Mouse (Mus musculus) thymus, adult 18-20 months (tissue): ENCODE data around the gene Ascl5.

Source experiments
- DNase-seq, 2 experiments: peaks; one replicate each; pipeline ENCODE4 v3.0.0; 2022; ENCODE audit warnings: mixed read lengths in 2 of 2

The Ascl5 gene

DNA sequence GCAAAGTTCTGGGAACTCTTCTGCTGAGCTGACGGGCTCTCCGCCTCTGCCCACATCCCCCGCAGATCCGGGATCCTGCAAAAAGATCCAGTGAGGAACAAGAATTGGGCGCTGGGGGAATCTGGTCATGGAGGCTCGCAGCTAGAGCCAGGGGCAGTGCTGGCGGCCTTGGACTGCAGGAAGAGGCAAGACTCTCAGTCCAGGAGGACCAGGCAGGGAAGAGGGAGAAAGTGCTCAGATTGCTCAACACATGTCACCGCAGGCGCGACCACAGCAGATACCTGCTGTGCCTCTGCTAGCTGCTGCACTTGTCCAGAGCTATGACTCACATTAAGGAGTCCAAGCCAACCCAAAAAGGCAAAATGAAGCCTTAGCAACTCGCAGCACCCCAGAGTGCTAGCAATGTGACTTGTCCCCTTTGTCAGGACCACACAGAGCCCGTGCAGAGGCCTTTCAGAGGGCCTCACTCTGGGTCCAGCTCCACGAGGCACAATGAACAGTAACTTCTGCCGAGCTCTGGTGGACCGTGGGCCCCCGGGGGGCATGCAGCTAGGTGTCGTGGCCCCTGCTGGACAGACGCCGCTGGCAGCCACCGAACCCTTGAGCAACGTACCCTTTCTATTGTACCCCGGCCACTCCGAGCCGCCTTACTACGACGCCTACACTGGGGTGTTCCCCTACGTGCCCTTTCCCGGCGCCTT is at the start of gene Ascl5:
TSS of gene Ascl5 (plus strand) at position 493 of the 701 bp plus-strand sequence.
- DNase-seq, result no peak

DNA sequence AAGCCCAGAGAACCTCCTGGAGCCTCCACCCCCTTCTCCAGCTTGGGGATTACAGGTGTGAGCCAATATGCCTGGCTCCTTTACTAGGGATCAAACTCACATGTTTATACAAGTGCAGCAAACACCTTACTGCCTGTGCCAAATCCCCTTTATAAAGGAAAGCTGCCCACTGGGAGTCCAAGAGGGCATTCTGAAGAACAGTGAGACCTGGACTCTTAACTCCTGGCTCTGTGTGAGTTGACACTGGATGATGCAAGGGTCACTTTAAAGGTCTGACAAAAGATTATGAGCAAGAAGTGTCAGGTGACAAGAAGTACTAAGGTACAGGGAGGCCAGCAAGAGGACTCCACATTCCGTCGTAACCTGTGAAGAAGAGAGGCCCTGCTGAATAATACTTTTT is 49.2 kb upstream of the Ascl5 start:
- DNase-seq, result no peak

DNA sequence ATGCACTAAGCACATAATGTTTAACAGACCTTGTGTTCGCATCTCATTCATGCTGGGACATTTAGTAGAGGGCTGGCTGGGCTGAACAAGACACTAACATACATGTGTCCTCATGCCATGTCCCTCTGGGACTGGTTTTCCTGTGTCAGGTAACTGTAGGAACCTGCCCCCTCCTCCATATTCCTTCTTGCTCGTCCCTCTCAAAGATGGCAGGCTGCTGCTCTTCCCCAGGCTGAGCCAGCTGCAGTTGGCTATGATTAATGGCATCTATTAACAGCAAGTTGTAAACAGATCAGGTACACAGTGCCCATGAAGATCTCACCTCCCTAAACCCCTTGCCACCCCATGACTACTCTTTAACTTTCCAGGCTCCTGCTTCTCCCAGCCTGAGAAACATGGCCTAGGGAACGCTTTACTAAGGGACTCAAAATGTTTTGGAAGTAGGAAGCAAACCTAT is 44.3 kb upstream of the Ascl5 start, which contains the start of gene Igfn1:
TSS of gene Igfn1 (minus strand) at position 51 of the 457 bp plus-strand sequence.
- DNase-seq, result no peak

DNA sequence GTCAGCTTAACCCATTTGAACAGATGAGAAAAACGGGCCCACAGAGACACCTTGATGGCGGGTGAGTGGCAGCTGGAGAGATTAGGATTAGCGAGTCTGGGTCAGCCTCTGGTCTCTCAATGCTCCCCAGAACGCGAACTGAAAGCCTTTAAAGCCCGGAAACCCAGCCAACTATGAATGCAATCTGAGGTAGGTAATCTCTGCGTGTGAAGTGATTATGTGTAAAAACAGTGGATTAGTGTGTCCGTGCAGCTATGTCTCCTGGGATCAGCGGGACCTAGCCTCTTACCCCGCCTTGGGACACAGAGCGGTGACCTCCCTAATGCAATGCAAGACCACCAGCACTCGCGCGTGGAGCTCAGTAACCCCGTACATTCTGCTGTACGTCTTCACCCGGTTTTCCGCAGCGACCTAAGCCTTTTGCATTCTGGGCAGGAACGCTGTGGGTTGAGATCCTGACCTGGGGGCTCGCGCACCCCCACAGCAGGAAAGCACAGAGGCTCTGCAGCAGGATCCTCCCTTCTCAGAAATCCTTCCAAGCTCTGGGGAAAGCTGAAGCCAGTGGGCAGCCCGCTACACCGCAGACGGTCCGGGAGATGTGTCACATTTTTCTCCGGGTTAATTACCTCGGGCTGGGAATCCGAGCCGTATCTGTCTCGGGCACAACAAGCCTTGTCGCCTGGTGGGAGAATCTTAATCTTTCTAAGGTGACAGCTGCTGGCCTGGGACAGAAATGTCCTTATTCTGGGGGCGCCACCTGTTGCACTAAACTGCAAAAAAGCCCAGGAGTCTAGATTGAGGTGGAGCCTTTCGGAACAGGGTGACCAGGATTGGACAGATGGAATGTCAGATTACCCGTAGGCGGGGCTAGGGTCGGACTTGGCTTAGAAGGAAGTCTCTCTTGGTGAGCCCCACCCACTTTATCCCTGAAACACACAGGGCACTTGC is 43.1 kb upstream of the Ascl5 start, which contains the start of gene Tmem9:
TSS of gene Tmem9 (plus strand) at position 940 of the 948 bp plus-strand sequence.
- peak; percentile 18 to 29 for DNase-seq

DNA sequence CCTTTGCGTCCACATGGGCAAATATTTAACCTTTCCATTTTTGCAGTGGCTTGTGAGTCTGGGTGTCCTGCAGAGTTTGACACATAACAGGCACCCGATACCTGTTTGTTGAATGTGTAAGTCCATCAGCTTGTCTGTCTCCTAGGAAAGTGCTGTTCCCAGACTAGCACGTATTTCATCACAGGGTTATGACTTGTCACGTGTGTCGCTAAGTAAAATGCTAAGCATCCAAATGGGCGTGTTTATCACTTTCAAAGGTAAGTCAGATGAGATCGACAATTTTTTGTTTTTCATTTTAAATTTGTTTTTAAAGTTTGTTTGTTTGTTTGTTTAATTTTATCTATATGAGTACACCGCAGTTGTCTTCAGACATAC is 42.5 kb upstream of the Ascl5 start:
- DNase-seq, result no peak

DNA sequence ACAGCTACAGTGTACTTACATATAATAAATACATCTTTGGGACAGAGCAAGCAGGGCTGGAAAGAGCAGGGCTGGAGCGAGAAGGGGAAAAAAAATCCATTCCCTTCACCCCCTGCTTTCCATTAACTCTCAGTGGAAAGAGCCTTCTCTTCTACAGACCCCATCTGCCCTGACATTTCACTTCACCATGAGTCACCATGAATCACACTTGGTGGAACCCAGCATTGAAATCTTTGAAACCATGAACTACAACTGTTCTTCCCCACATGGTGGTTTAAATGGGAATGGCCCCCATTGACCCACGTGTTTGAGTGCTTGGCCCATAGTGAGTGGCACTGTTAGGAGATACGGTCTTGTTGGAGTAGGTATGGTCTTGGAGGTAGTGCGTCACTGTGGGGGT is 40.4 kb upstream of the Ascl5 start:
- no peak for DNase-seq

DNA sequence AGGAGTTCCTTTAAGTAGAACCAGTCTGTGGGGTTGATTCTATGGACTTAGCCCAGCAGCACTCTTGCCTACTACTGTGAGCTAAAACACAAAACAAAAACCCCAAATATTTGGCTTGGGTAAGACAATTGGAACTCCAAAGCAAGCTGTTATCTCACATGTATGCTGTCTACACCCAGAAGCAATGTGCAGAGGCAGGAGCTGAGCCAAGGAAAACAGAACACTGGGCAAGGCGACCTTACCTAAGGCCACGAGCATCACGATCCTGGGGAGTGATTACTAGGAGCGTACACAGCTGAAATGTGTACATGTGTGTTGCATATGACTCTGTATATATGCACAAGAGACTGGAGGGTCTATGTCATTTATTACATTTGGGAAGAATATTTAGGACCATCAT is 37.1 kb upstream of the Ascl5 start:
- no peak for DNase-seq

DNA sequence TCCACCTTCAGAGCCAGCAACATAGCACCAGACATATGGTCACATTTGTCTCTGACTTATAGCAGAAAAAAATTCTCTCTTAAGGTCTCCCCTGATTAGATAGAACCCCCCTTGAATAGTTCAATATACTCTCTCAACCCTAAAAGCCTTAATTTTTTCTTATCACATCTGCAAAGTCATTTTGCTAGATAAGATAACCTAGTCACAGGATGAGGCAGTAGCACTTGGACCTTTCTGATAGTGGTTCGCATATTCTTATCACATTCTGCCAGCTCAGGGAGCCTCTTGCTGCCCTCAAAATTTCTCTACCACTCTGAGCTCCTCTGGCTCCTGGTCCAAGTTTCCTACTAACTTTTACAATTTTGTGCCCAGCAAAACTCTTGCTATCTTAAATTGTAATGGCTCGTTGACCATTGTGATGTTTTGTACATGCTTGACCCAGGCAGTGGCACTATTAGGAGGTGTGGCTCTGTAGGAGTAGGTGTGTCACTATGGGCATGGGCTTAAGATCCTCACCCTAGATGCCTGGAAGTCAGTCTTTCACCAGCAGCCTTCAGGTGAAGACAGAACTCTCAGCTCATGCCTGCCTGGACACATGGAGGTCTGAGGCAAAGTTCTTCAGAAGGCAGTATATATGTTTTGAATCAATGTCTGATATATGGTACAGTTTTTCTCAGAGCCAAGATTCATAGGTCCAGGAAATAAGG is 35.7 kb upstream of the Ascl5 start:
- no peak for DNase-seq

DNA sequence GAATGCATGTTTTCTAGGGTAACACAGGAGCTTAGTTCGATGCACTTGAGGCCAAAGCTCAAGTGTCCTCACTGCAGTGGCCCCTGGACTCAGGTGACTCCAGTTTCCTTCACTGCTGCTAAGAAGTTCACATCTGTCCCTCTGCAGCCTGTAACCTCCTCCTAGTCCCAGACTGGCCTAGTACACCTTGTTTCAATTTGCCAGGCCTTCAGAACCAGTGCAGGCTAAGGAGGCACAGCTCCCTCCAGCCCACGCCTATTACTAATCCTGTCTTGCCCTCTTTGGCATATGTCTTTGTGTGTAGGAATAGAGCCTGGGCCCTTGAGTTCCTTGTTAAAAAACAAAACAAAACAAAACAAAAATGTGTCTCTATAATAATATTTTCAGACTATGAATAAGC is 33.3 kb upstream of the Ascl5 start:
- DNase-seq, result no peak

DNA sequence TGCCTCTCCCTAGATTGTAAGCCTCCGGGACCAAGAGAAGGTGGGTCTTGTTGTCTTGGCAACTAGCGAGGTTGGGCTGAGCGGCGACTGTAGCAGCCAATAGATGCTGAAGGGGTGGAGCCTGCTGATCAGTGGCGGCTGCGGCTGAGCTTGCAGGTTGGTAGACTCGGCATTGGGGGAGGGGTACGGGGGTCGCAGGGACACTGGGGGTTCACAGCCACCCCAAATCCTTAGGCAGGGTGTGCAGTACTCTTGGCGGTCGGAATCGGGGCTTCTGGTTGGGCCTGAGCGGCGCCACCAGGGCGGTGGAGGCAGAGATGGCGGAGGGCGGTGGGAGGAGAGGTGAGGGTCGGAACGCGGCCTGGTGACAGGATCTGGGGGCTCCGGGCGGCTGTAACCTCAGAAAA is 32.7 kb upstream of the Ascl5 start:
- DNase-seq, result peak; percentile 81 to 85

DNA sequence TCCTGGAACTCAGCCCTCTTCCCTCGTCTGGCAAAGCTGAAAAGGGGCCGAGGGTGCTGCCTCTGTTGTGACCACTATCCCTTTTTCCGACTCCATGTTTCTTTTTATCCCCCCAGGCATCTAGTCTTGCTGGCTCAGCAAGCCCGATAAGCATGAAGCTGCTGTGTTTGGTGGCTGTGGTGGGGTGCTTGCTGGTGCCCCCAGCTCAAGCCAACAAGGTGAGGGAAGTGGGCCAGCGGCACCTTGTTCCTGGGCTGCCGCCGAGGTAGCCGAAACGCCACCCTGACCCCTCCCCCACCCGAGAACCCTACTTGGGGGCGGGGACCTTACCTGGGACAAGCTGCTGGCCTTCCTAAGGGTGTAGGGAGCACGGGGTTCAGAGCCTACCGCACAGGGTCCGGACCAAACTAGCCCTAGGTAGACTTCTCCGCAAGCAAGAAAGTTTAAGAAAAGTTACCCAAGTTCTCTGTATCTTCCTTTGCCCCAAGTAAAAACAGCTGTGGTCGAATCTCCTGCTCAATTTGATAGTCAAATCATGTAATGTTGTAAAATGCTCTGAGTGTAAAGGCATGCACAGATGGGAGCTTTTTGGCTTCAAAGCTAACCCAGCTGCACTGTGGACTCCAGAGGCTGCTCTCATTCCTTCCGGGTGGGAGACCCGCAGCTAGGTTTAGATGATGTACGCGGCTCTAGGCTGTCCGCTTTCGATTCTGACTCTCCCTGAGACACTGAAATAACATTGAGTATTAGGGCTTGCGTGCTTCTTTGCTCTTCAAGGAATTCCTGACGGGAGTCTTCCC is 32.0 kb upstream of the Ascl5 start:
- peak; percentile 32 to 50 for DNase-seq

DNA sequence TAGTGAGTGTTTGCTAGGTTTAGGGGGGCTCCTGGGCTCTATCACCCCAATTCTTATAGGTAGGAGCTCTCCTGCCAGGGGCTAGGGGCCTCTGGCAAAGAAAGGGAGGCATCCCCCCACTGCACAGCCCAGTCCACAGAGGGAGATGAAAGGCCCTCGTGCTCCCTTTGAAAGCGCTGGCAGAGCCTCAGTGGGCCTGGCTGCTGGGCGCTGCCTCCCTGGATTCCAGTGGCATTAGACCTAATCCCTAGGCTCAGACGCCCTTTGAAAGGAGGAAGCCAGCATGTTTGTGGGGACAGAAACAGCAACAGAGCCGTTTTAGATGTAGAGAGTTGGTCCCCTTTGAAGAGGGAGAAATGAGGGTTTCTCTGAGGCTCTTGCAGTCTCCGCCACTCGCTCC is 20.4 kb upstream of the Ascl5 start:
- DNase-seq, result no peak

DNA sequence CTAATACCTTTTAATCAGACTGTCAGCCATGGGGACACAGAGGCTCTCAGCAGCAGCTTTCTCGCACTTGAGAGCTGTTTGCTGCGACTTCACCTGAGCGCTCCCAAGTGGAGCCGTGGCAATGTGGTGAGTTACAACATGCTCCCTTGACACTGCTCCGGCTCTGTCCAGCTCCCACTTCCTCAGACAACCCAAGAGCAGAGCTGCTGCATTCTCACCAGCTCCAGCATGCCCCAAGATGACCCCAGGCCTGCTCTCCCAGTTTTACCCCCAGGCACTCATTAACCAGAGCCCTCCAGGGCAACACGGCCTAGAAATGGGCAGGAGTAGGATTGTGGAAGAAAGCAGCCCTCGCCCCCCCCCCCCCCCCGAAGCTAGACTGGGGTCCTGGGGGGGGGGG is 18.9 kb upstream of the Ascl5 start:
- no peak for DNase-seq

DNA sequence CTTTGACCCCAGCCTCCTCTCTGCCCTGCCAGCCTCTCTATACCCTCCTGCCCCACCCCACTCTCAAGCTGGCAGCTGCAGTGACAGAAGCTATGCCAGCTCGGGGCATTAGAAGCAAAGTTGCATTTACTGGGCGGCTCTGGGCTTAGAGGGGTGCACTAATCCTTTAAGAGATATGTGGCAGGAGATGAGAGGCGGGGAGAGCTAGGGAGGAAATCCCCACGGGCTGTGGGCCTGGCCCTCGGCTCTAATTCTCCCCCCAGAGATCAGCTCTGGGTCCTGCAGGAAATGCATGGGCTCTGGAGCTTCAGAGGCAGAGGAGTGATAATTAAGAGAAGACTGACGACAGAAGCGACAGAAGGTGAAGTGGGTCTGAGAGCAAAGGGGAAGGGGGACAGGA is 17.6 kb upstream of the Ascl5 start:
- no peak for DNase-seq

DNA sequence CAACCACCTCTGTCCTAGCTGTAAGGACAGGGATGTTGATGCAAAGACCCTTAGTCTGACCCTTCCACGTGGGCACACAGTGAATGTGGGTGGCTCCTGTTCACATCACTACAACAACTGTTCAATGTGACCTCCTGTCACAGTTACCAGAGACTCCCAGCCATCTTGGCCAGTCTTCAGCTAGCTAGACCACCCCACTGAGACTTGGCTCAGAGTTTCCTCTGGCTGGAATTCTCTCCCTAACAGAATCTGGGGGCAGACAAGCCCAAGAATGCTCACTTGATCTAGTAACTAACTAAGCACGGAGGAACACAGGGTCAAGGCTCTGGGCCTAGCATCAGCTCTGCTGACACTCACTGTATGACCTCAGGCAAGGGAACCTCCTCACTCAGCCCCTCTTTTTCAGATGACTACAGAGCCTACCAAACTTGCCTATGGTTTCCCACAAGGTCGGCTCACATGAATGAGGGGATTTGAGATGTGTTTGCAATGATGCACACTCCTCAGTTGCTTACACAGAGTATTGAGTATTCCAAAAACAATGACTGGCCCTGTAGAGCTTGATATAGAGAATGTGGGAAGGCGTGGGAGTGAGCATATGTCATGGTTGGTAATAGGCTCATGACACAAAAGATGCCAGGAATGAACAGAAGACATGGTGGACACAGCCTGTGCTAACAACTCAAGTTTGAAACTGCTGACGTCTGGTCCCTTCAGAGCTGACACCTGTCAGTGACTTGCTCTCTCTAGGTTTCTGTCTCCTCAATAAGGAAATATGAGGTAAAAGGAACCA is 11.7 kb upstream of the Ascl5 start:
- DNase-seq, result no peak

DNA sequence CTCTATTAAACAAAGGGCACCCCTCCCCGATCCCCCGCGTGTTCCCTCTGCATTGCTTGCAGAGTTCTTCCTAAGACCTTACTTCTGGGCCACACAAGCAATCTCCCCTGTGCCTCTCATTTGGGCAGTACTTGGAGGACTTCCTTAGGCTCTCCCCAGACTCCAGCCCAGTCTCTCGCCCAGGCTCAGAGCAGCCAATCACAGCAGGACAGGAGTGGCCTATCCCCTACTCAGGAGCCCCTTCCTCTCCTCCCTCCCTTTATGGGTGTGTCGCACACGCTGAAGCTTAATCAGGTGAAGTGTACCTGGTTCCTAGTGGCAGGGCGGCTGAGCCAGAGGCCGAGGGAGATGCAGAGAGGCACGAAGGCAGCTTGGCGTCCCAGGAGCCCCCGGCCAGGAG is 10.2 kb upstream of the Ascl5 start:
- DNase-seq, result no peak

DNA sequence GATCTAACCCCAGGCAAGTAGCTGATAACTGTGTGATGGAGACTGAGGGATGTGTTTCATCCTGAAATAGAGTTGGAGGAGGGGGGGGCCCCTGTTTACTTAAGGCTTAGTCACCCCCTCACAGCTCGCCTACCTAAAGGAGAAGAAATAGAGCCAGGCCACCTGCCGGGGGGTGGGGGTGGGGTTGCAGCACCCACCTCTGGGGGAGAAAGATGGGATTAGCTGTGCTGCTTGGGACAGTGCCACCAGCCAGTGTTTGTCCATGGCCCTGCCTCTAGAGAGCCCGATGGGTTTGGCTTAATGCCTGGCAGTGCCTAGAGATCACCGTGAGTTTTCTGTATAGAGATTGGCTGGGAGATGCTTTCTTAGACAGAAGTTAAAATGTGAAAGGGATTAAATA is 9.7 kb upstream of the Ascl5 start:
- DNase-seq, result no peak

DNA sequence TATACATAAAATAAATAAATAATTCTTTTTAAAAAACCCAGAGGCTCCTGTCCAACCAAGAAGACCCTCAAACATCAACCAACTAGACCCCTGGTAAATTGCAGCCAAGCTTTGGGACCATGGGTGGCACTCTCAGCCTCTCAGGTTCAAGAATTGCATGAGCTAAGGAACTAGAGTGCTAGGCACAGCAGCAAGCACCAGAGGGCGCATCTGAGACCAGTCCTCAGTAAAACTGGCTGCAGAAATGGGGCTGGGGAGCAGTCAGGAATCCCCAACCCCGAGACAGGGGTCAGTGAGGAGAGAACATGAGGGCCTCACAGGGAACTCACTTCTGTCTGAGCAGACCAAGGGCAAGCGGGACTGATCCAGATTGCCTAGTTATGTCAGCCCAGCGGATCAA is 4.8 kb upstream of the Ascl5 start:
- DNase-seq, result peak; percentile 12 to 15

DNA sequence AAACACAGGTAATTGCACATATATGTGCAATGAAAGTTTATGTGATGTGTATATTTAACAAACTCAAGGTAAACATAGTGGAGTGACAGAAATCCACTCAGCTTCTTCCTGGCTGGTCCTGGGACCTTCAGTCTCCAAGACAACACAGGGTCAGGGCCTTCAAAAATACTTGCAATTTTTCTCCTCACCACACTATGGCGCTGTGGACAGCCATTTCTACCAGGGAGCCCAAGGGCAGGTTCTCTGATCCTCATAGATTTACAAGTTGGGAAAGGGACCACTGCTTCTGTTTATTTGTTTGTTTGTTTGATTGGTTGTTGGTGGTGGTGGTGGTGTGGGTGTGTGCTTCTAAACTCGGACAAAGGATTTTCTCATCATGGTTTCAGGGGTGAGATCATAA is 3.2 kb upstream of the Ascl5 start:
- DNase-seq, result no peak

DNA sequence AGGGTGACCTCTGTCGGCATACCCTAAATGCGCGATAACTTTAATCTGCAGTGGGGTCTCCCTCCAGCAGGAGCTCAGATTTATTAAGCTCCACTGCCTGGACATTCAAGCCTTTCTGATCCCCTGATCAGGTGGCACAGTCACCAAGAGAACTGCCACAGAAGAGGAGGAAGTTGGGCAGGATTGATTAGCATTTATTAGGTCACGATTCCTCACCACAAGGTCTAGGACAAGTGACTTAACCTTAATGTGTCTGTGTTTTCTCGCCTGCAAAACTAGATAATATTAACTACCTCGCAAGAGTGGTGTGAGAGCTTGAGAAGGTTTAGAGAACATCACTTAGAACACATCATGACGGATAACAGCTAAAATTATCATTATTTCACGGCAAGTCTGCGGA is 2.7 kb upstream of the Ascl5 start:
- no peak for DNase-seq

DNA sequence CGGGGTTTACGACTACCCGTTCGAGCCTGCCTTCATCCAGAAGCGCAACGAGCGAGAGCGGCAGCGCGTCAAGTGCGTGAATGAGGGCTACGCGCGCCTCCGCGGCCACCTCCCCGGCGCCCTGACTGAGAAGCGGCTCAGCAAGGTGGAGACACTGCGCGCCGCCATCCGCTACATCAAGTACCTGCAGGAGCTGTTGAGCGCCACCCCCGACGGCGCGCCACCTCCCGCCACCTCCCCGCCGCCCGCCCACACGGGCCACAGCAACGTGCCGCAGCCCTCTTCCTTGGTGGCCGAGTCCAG is 360 bp downstream of the Ascl5 start:
- peak in 1 of 2 experiments; percentile 11 for DNase-seq

DNA sequence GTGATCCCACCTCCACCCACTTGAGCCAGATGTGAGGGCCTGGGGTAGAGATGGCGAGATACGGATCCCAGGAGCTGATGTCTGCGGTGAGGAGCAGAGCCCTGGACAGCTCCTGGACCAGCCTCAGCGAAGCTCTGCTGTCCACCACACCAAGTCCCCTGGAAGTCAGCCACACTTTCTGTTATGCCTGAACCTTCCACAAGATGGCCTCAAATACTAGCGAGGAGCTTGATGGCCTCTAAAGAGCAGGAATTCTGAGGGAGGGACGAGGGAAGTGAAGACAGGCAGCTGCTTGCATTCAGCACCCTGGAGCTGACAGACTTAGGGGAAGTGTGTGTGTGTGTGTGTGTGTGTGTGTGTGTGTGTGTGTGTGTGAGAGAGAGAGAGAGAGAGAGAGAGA is 861 bp downstream of the Ascl5 start:
- DNase-seq, result peak in 1 of 2 experiments; percentile 8
